Mouse (Mus musculus) neural tube, embryonic 12.5 days (tissue): ENCODE measurements at regions not wholly inside any gene's neighbourhood (a gene's known extent, or its start where the extent isn't known, plus 50 kb on each side); places are given as distances from the start of the nearest gene placed in this dataset.

ENCODE experiments used
- ATAC-seq: fragments of 200-750 bp; cut with Nextera tagmentation; 2 replicates; pipeline ENCODE4 v1.8.0; 2017; ENCODE audit warnings: low read depth, mild to moderate bottlenecking, moderate TSS enrichment, moderate library complexity; ENCODE audit not compliant: low FRiP score
- H3K27ac ChIP-seq: fragments of 300-500 bp; sonication (generic); 2 replicates; pipeline ENCODE4 v1.5.1; 2016
- H3K27me3 ChIP-seq: fragments of 300-500 bp; sonication (generic); replicated peaks from 2 replicates; pipeline ENCODE4 v1.6.1; 2016; ENCODE audit warnings: mild to moderate bottlenecking
- H3K36me3 ChIP-seq: fragments of 300-500 bp; sonication (generic); 2 replicates; pipeline ENCODE4 v1.6.1; 2016; ENCODE audit warnings: mild to moderate bottlenecking
- H3K4me1 ChIP-seq: fragments of 300-500 bp; sonication (generic); 2 replicates; pipeline ENCODE4 v1.6.1; 2016
- H3K4me2 ChIP-seq: fragments of 300-500 bp; sonication (generic); replicated peaks from 2 replicates; pipeline ENCODE4 v1.6.1; 2016; ENCODE audit warnings: mild to moderate bottlenecking
- H3K4me3 ChIP-seq: fragments of 300-500 bp; sonication (generic); 2 replicates; pipeline ENCODE4 v1.5.1; 2016
- H3K9ac ChIP-seq: fragments of 300-500 bp; sonication (generic); 2 replicates; pipeline ENCODE4 v1.6.1; 2016; ENCODE audit warnings: mild to moderate bottlenecking
- H3K9me3 ChIP-seq: fragments of 300-500 bp; sonication (generic); 2 replicates; pipeline ENCODE4 v1.6.1; 2016; ENCODE audit warnings: mild to moderate bottlenecking
- WGBS: fragments of 180-500 bp; shearing (Covaris S2); methylation state at CpG from one replicate; pipeline ENCODE4 v1.1.7; 2016; 5-methylcytosine and 5-hydroxymethylcytosine counted together

- H3K9ac ChIP-seq, result no peak overlapping the region
- WGBS, result 63% methylated on average over 2 of the region's 2 CpGs
- no peaks in the 10 kb centered on the region for H3K9me3 ChIP-seq
- H3K4me3 ChIP-seq, result no peak overlapping the region
- H3K4me1 ChIP-seq, result no peaks in the 10 kb centered on the region
- no peaks in the 10 kb centered on the region for H3K27me3 ChIP-seq
- no peaks in the 10 kb centered on the region for H3K36me3 ChIP-seq
- H3K27ac ChIP-seq, result no peak overlapping the region
- no peak for ATAC-seq
- no peak overlapping the region for H3K4me2 ChIP-seq
These were observed 477.5 kb downstream of the Btbd3 start for GRCm38 (mm10) chr2:138733846-138734245.

- H3K9ac ChIP-seq, result no peak overlapping the region
- no peaks in the 10 kb centered on the region for H3K9me3 ChIP-seq
- no peak overlapping the region for H3K27ac ChIP-seq
- H3K27me3 ChIP-seq, result no peaks in the 10 kb centered on the region
- no peak overlapping the region for H3K4me2 ChIP-seq
- no peaks in the 10 kb centered on the region for H3K4me1 ChIP-seq
- H3K36me3 ChIP-seq, result no peaks in the 10 kb centered on the region
- ATAC-seq, result no peak
- no peak overlapping the region for H3K4me3 ChIP-seq
- WGBS, result 86% methylated on average over 4 of the region's 4 CpGs
These were observed 488.4 kb downstream of the Btbd3 start for GRCm38 (mm10) chr2:138744806-138745205.

GRCm38 (mm10) chr2:138760439-138760963 is 504.1 kb downstream of the Btbd3 start:
- Histone ChIP-seq H3K27ac (no peak overlapping the region), H3K27me3 (no peaks in the 10 kb centered on the region), H3K4me3 (no peak overlapping the region), H3K4me2 (no peak overlapping the region), H3K36me3 (no peaks in the 10 kb centered on the region), H3K4me1 (no peaks in the 10 kb centered on the region), H3K9ac (no peak overlapping the region), H3K9me3 (no peaks in the 10 kb centered on the region)
- WGBS, result 84% methylated on average over 3 of the region's 3 CpGs
- no peak for ATAC-seq

- H3K9me3 ChIP-seq, result no peaks in the 10 kb centered on the region
- H3K4me3 ChIP-seq, result no peak overlapping the region
- H3K9ac ChIP-seq, result no peak overlapping the region
- no peak for ATAC-seq
- no peaks in the 10 kb centered on the region for H3K36me3 ChIP-seq
- 95% methylated on average over 1 of the region's 1 CpGs for WGBS
- H3K4me1 ChIP-seq, result no peaks in the 10 kb centered on the region
- no peaks in the 10 kb centered on the region for H3K27me3 ChIP-seq
- no peak overlapping the region for H3K27ac ChIP-seq
- no peak overlapping the region for H3K4me2 ChIP-seq
These were observed 505.0 kb downstream of the Btbd3 start for GRCm38 (mm10) chr2:138761400-138761799.

GRCm38 (mm10) chr2:138766275-138766842 is 510.0 kb downstream of the Btbd3 start:
- Histone ChIP-seq H3K27ac (no peak overlapping the region), H3K4me3 (no peak overlapping the region), H3K36me3 (no peaks in the 10 kb centered on the region), H3K27me3 (no peaks in the 10 kb centered on the region), H3K9ac (no peak overlapping the region), H3K4me2 (no peak overlapping the region), H3K9me3 (no peaks in the 10 kb centered on the region), H3K4me1 (no peaks in the 10 kb centered on the region)
- no peak for ATAC-seq
- 74% methylated on average over 9 of the region's 9 CpGs for WGBS

GRCm38 (mm10) chr2:138783781-138784180 is 527.4 kb downstream of the Btbd3 start:
- H3K27me3 ChIP-seq, result no peaks in the 10 kb centered on the region
- no peak overlapping the region for H3K27ac ChIP-seq
- H3K9me3 ChIP-seq, result no peaks in the 10 kb centered on the region
- H3K4me3 ChIP-seq, result no peak overlapping the region
- H3K36me3 ChIP-seq, result no peaks in the 10 kb centered on the region
- H3K4me2 ChIP-seq, result no peak overlapping the region
- no peak overlapping the region for H3K9ac ChIP-seq
- WGBS, result 82% methylated on average over 3 of the region's 3 CpGs
- ATAC-seq, result no peak
- H3K4me1 ChIP-seq, result no peaks in the 10 kb centered on the region

- Histone ChIP-seq H3K27me3 (no peaks in the 10 kb centered on the region), H3K4me2 (no peak overlapping the region), H3K36me3 (no peaks in the 10 kb centered on the region), H3K27ac (no peak overlapping the region), H3K4me3 (no peak overlapping the region), H3K9me3 (no peaks in the 10 kb centered on the region), H3K9ac (no peak overlapping the region), H3K4me1 (no peaks in the 10 kb centered on the region)
- WGBS, result 86% methylated on average over 6 of the region's 6 CpGs
- ATAC-seq, result no peak
These were observed 536.5 kb downstream of the Btbd3 start for GRCm38 (mm10) chr2:138792711-138793450.

- Histone ChIP-seq H3K4me1 (no peaks in the 10 kb centered on the region), H3K9ac (no peak overlapping the region), H3K27ac (no peak overlapping the region), H3K36me3 (no peaks in the 10 kb centered on the region), H3K9me3 (no peaks in the 10 kb centered on the region), H3K4me2 (no peak overlapping the region), H3K27me3 (no peaks in the 10 kb centered on the region), H3K4me3 (no peak overlapping the region)
- ATAC-seq, result no peak
- WGBS, result 62% methylated on average over 3 of the region's 3 CpGs
These were observed 549.8 kb downstream of the Btbd3 start for GRCm38 (mm10) chr2:138806196-138806595.

- 92% methylated on average over 2 of the region's 2 CpGs for WGBS
- H3K4me1 ChIP-seq, result no peaks in the 10 kb centered on the region
- H3K9ac ChIP-seq, result no peak overlapping the region
- H3K4me2 ChIP-seq, result no peak overlapping the region
- H3K9me3 ChIP-seq, result no peaks in the 10 kb centered on the region
- no peaks in the 10 kb centered on the region for H3K36me3 ChIP-seq
- H3K4me3 ChIP-seq, result no peak overlapping the region
- no peaks in the 10 kb centered on the region for H3K27me3 ChIP-seq
- H3K27ac ChIP-seq, result no peak overlapping the region
- no peak for ATAC-seq
These were observed 553.4 kb downstream of the Btbd3 start for GRCm38 (mm10) chr2:138809767-138810166.

- WGBS, result 83% methylated on average over 4 of the region's 4 CpGs
- Histone ChIP-seq H3K9me3 (no peaks in the 10 kb centered on the region), H3K4me1 (no peaks in the 10 kb centered on the region), H3K4me2 (no peak overlapping the region), H3K27ac (no peak overlapping the region), H3K4me3 (no peak overlapping the region), H3K9ac (no peak overlapping the region), H3K36me3 (no peaks in the 10 kb centered on the region), H3K27me3 (no peaks in the 10 kb centered on the region)
- ATAC-seq, result no peak
These were observed 564.1 kb downstream of the Btbd3 start for GRCm38 (mm10) chr2:138820489-138820888.

GRCm38 (mm10) chr2:138824873-138825272 is 568.5 kb downstream of the Btbd3 start:
- Histone ChIP-seq H3K4me1 (no peaks in the 10 kb centered on the region), H3K27me3 (no peaks in the 10 kb centered on the region), H3K9me3 (no peaks in the 10 kb centered on the region), H3K36me3 (no peaks in the 10 kb centered on the region), H3K9ac (no peak overlapping the region), H3K27ac (no peak overlapping the region), H3K4me3 (no peak overlapping the region), H3K4me2 (no peak overlapping the region)
- no peak for ATAC-seq
- 81% methylated on average over 4 of the region's 4 CpGs for WGBS

- Histone ChIP-seq H3K36me3 (no peaks in the 10 kb centered on the region), H3K4me3 (no peak overlapping the region), H3K9me3 (no peaks in the 10 kb centered on the region), H3K27me3 (no peaks in the 10 kb centered on the region), H3K27ac (no peak overlapping the region), H3K9ac (no peak overlapping the region), H3K4me2 (no peak overlapping the region), H3K4me1 (no peaks in the 10 kb centered on the region)
- ATAC-seq, result no peak
- WGBS, result 60% methylated on average over 2 of the region's 2 CpGs
These were observed 571.6 kb downstream of the Btbd3 start for GRCm38 (mm10) chr2:138827813-138828570.
